Mouse (Mus musculus) macrophage (primary cell): ENCODE measurements around the gene Fam117a. TPM values are rescaled to one million over a fixed set of nuclear protein-coding genes. Genes with fewer than 3 reads are reported as not detected.
"Not testable (repeated sequence)": the region's sequence is repeated elsewhere in the genome, so short reads cannot be mapped to it uniquely, and the experiment has no call there.

Experiments
- H3K27ac ChIP-seq: fragments of 350-480 bp; formaldehyde crosslinking; 2 replicates; pipeline ENCODE4 v1.9.0; 2021
- H3K36me3 ChIP-seq: fragments of 350-480 bp; formaldehyde crosslinking; 2 replicates; pipeline ENCODE4 v1.9.0; 2021; ENCODE audit errors: inconsistent target
- H3K4me3 ChIP-seq: fragments of 350-480 bp; formaldehyde crosslinking; 2 replicates; pipeline ENCODE4 v1.9.0; 2021; ENCODE audit errors: inconsistent target
- H3K79me2 ChIP-seq: fragments of 350-480 bp; formaldehyde crosslinking; 2 replicates; pipeline ENCODE4 v1.9.0; 2021; ENCODE audit errors: inconsistent target
- WGBS: methylation state at CpG from one replicate; pipeline ENCODE4 v1.1.7; 2026; ENCODE audit warnings: inconsistent platforms; ENCODE audit not compliant: missing documents; 5-methylcytosine and 5-hydroxymethylcytosine counted together
- polyA plus RNA-seq: library from polyadenylated mRNA; stranded (reverse); fragments of 250-400 nt; gene quantifications from 3 replicates; pipeline ENCODE4 v1.2.4, GENCODE M21; 2018; ENCODE audit warnings: inconsistent platforms

Fam117a gene
- polyA plus RNA-seq, 1 experiment from 2014 or later, result 3.5 TPM

DNA sequence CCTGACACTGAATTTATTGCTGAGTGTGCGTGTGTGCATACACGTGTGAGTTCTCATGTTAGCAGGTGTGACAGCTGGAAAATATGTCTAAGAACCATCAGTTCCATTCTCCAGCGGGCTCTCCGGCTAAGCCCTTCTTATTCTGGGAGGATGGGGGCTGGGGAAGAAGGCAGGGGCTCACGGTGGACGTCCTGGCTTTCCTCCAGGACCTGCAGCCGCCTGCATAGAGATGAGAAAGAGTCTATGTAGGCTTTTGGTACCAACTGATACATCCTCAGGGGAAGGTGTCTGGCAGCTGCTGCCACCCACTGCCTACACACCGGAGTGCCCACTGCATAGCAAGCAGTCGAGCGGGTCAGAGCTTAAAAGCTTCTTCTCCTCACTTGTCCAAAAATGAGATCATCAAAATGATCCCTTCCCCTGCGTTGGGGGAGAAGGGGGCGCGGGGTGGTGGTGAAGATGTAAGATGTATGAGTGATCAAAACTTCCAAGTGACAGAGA lies 62.8 kb downstream of the Fam117a start:
- H3K79me2 ChIP-seq, result no peaks in the 10 kb centered on the region
- no peak overlapping the region for H3K27ac ChIP-seq
- 84% methylated on average over 13 of the region's 13 CpGs for WGBS

GRCm38 (mm10) chr11:95401568-95401967 lies 64.8 kb downstream of the Fam117a start:
- no peak overlapping the region for H3K4me3 ChIP-seq
- 96% methylated on average over 5 of the region's 5 CpGs for WGBS
- H3K27ac ChIP-seq, result no peak overlapping the region
- H3K36me3 ChIP-seq, result no peaks in the 10 kb centered on the region
- H3K79me2 ChIP-seq, result no peaks in the 10 kb centered on the region

More for the DNA sequence above, 62.8 kb downstream of the Fam117a start:
- H3K36me3 ChIP-seq, result no peaks in the 10 kb centered on the region
- H3K4me3 ChIP-seq, result no peak overlapping the region

GRCm38 (mm10) chr11:95402196-95402595 lies 65.4 kb downstream of the Fam117a start:
- H3K79me2 ChIP-seq, result no peaks in the 10 kb centered on the region
- no peak overlapping the region for H3K27ac ChIP-seq
- no peaks in the 10 kb centered on the region for H3K36me3 ChIP-seq
- no peak overlapping the region for H3K4me3 ChIP-seq
- WGBS, result 86% methylated on average over 4 of the region's 5 CpGs

GRCm38 (mm10) chr11:95402658-95403101 lies 65.9 kb downstream of the Fam117a start:
- H3K27ac ChIP-seq, result no peak overlapping the region
- no peak overlapping the region for H3K4me3 ChIP-seq
- no peaks in the 10 kb centered on the region for H3K36me3 ChIP-seq
- WGBS, result 78% methylated on average over 8 of the region's 8 CpGs
- H3K79me2 ChIP-seq, result no peaks in the 10 kb centered on the region

DNA sequence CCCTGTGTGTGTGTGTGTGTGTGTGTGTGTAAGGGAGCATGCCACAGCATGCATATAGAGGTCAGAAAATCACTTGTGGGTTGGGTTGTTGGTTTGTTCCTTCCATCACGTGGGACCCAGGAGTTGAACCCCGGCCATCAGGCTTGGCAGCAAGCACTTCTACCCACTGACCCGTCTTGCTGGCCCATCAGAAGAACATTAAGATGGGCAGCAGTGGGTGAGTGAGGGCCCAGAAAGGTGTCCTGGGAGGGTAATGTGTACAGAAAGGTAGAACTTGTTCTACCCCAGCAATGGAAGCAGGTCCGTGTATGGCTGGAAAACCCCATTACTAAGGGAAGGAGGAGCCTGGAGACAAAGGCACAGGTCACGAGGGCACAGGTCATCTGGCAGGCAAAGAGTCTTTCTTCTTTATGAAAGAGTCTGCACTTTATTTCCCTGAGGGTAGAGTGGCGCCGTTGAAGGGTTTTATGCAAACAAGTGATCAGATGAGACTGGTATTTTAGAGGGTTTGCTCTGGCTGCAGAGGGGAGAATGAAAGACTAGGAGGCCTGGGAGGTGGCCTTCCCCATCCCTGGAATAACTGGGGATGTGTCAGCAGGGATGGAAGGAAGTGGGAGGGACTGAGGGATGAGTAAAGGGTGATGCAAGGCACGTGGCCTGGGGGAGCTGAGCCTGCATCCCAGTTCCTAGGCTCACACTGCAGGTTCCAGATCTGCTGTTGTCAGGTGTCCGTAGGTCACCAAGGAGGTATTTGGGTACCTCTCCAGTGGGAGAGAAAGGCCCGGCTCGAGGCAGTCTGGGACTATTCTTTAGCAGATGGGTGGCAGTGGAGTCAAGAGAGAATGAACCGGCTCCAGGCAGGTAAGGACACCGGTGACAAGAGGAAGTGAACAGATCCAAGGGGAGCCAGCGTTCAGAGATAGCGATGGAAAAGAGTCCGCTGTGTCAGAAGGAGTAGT lies 66.8 kb downstream of the Fam117a start:
- Histone ChIP-seq H3K4me3 (no peak overlapping the region), H3K79me2 (no peaks in the 10 kb centered on the region), H3K36me3 (no peaks in the 10 kb centered on the region), H3K27ac (no peak overlapping the region)
- 90% methylated on average over 16 of the region's 16 CpGs for WGBS

DNA sequence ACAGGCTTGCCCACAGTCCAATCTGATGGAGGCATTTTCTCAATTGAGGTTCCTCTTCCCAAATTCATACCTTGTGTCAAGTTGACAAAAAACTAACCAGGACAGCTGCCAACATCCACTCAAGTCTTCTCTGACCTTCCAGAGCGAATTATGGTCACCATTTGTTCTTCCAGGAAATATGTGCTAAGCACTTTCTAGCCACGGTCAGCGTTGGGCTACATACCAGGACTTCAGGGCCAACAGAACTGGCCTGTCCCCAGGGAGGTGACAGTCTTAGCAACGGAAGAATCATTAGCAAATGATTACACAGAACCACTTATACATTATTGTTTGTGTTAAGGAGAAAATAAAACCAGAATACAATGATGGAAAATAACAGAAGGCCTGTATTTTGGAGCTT lies 69.0 kb downstream of the Fam117a start:
- 88% methylated on average over 4 of the region's 4 CpGs for WGBS
- no peaks in the 10 kb centered on the region for H3K36me3 ChIP-seq
- no peak overlapping the region for H3K4me3 ChIP-seq
- H3K27ac ChIP-seq, result no peak overlapping the region
- no peaks in the 10 kb centered on the region for H3K79me2 ChIP-seq

DNA sequence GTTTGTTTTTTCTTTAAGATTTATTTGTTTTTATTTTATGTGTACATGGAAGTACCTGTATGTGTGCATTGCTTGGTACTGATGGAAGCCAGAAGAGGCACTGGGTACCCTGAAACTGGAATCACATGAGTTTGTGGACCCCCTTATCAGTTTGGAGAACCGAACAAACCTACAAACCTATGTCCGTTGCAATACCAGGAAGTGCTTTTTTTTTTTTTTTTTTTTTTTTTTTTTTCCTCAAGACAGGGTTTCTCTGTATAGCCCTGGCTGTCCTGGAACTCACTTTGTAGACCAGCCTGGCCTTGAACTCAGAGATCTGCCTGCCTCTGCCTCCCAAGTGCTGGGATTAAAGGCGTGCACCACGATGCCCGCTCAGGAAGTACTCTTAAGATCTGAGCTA lies 69.6 kb downstream of the Fam117a start:
- not testable (repeated sequence) for H3K4me3 ChIP-seq, H3K27ac ChIP-seq, H3K36me3 ChIP-seq, H3K79me2 ChIP-seq
- WGBS, result 50% methylated on average over 1 of the region's 5 CpGs

DNA sequence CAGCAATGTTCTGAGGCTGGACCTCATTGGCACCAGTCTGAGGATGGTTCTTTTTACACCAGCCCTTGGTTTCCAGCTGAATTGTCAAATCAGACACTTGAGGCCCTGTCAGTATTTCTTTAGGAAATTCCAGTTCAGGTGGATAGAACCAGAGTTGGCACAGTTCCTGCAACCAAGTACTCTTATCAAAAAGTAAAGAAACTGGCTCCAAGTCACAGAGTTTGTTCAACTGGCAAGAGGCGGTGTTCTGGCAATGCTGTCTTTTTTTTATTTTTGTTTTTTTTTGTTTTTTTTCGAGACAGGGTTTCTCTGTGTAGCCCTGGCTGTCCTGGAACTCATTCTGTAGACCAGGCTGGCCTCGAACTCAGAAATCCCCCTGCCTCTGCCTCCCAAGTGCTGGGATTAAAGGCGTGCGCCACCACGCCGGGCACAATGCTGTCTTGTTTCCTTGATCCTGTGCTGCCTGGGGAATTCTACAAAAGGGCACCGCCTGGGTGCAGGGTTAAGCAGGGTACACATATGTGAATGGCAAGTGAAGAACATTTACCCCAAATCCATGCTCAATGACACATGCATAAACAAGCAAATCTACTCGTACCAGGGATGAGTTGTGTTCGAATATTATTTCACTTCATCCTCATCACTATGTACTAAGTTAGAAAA lies 72.8 kb downstream of the Fam117a start:
- H3K79me2 ChIP-seq, result no peaks in the 10 kb centered on the region
- H3K4me3 ChIP-seq, result no peak overlapping the region
- no peak overlapping the region for H3K27ac ChIP-seq
- 90% methylated on average over 10 of the region's 10 CpGs for WGBS
- H3K36me3 ChIP-seq, result no peaks in the 10 kb centered on the region

- WGBS, result 34% methylated on average over 6 of the region's 6 CpGs
- no peaks in the 10 kb centered on the region for H3K36me3 ChIP-seq
- peak overlapping the region; percentile 34; the same call in 1 of the 2 replicates for H3K27ac ChIP-seq
- no peak overlapping the region for H3K4me3 ChIP-seq
- H3K79me2 ChIP-seq, result peaks cover 11% of the 10 kb centered on the region
These were observed 74.7 kb downstream of the Fam117a start for GRCm38 (mm10) chr11:95411453-95412013.

- 95% methylated on average over 3 of the region's 3 CpGs for WGBS
- Histone ChIP-seq H3K79me2 (peaks cover 22% of the 10 kb centered on the region), H3K4me3 (no peak overlapping the region), H3K27ac (peak overlapping the region; percentile 69; the same call in 1 of the 2 replicates), H3K36me3 (no peaks in the 10 kb centered on the region)
These were observed 75.8 kb downstream of the Fam117a start for GRCm38 (mm10) chr11:95412615-95413014.

GRCm38 (mm10) chr11:95413641-95414535 lies 77.1 kb downstream of the Fam117a start, which contains the start of gene Spop:
Gene Spop (plus strand): TSS chr11:95414080.
- H3K4me3 ChIP-seq, result peak within 1 kb of the TSS; percentile 82
- H3K79me2 ChIP-seq, result peaks cover 35% of the 10 kb centered on the region
- H3K27ac ChIP-seq, result peak within 1 kb of the TSS; percentile 92
- no peaks in the 10 kb centered on the region for H3K36me3 ChIP-seq
- WGBS, result under 1% methylated on average over 30 of the region's 58 CpGs

GRCm38 (mm10) chr11:95414536-95415161 lies 77.8 kb downstream of the Fam117a start:
- Histone ChIP-seq H3K79me2 (peaks cover 42% of the 10 kb centered on the region), H3K4me3 (peak overlapping the region; percentile 82), H3K36me3 (peaks cover 3% of the 10 kb centered on the region; the same call in 1 of the 2 replicates), H3K27ac (peak overlapping the region; percentile 92)
- WGBS, result 0% methylated on average over 26 of the region's 28 CpGs

- H3K27ac ChIP-seq, result peak overlapping the region; percentile 92
- peaks cover 3% of the 10 kb centered on the region; the same call in 1 of the 2 replicates for H3K36me3 ChIP-seq
- H3K4me3 ChIP-seq, result peak overlapping the region; percentile 82; the same call in 1 of the 2 replicates
- H3K79me2 ChIP-seq, result peaks cover 55% of the 10 kb centered on the region
These were observed 79.1 kb downstream of the Fam117a start for GRCm38 (mm10) chr11:95415931-95416330.
